Mouse (Mus musculus) activated CD4-positive, CD25-positive, alpha-beta regulatory T cell, adult 4 months (primary cell): ENCODE results near the gene Tnni1. TPM values are rescaled to one million over a fixed set of nuclear protein-coding genes. Genes with fewer than 3 reads are reported as not detected.

Source experiments
- ATAC-seq: one replicate; pipeline ENCODE4 v1.8.0; 2017
- polyA plus RNA-seq, 2 experiments: library from polyadenylated mRNA; unstranded; fragments of 100-300 nt; shearing (Covaris generic); gene quantifications; one replicate each; pipeline ENCODE4 v1.2.1; 2017

Tnni1 gene
- polyA plus RNA-seq, 2 experiments from 2014 or later = not detected

DNA sequence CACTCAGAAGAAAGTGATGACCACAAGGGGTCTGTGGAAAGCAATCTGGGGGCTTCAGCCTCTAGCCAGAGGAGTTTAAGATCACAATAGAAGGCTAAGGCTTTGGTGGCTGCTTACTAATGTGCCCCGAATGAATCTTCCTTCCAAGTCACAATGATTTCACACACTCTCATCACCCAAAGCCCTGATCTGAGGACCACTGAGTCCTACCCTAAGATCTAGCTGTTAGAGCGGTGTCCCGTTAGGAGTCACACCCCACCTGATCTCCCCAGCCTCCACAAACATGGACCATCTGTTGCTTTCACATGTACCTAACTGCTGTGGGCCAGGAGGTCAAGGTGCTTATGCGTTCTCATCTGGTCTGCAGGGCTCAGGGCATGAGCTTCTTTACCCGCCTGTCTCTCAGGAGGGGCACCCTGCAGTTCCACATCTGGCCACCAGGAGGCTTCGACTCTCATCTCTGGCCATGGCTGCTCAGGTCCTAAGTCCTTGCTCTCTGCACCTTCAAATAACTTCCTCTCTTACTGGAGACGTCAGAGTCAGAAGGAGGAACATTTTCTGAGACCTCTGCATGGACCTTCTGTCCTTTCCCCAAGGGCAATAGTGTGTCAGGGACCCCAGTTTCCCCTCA, 31.9 kb downstream of the Tnni1 start:
- ATAC-seq = peak; percentile 44

DNA sequence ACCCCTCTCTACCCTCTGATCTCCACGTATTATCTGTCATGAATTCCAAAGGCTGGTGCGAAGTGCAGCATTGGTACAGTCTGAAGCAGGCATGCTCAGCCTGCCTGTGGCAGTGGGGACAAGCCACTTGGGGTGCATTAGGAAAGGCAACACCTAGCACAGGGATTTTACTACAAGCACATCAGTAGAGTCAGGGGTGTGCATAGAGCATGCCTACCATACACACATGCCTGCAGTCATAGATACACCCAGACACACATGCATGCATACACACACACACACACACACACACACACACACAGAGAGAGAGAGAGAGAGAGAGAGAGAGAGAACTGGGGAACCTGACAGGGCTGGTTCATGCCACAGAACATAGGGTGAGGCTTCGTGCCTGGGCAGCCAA, 33.0 kb downstream of the Tnni1 start:
- no peak for ATAC-seq

DNA sequence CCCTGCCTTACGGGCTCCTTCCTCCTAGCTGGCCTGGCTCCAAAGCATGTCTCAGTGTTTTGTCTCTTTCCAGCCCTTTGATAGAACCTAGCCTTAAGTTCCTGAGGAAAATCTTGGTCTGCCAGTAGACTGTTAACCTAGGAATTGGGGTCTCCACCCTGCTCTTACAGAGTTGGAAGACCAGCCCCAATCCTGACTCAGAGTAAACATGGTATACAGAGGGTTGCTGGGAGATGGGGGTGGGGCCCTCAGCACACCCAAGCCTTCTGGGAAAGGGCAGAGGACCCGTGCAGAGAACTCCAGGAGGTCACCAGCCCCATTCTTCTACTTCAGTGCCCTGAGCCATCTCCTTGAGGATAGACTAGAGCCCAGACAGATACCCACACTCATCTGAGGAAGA, 33.4 kb downstream of the Tnni1 start:
- ATAC-seq = no peak

DNA sequence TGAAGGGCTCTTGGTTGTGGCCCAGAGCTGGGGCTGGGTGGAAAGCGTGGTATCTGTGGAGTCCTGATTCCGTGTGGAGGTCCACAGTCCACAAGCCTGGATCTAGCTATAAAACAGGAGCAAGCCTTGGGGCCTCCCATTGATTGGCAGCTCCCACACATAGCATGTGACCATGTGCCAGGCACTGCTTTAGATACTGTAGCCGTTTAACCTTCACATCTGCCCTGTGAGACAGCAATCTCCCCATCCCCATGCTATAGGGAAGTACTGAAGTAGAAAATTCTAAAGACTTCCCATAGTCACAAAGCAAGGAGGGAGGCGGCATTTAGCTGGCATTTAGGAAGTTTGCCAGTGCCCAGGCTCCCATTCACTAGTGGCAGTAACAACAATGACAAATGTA, 33.8 kb downstream of the Tnni1 start:
- ATAC-seq = no peak

DNA sequence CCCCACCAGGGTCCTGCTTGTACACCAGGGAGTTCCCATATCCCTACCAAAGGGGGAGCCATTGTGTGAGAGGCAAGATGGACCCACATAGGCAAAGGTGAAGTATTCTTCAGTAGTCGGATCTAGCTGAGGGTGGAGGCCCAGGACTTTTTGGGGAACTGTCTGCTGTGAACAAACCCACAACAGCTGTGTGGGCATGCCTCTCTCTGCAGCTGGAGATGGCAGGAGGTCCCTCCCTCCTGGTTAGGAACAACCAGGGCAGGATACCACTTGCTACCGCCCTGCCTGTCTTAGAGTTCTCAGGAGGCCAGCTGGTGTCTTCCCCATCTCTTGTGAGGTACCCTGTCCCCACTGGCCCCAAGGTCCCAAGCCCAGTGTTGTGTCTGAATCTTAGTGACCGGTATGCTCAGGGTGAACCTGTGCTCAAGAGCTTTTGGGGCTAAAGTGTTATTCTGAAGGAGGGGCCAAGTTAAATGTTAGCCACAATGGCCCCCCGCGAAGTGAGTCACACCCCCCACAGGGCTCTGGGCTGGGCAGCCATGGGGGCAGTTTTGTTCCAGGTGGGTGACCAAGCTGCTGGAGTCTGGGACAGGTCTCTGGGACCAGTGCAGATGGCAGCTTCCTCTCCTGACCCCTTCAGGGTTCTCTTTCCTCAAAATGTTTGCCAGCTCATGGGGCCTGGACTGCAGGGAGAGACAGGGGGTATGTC, 34.6 kb downstream of the Tnni1 start:
- no peak for ATAC-seq

DNA sequence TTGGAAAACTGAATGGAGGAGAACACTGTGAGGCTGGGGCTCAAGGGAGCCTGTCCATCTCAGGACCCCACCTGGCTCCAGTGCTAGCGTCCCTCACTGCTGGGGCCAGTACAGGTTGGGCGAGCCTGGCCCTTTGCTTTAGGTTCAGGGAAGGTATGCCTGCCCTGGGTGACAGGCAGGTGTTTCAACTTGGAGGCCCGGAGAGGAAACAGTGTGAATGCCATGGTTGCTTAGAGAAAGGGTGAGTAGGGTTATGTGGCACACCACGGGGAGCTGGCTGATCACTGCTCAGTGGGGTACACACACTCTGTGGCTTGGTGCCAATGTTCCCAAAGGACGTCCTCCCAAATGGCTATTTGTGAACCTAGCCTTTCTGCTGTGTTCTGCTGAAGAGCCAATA, 35.3 kb downstream of the Tnni1 start:
- no peak for ATAC-seq

DNA sequence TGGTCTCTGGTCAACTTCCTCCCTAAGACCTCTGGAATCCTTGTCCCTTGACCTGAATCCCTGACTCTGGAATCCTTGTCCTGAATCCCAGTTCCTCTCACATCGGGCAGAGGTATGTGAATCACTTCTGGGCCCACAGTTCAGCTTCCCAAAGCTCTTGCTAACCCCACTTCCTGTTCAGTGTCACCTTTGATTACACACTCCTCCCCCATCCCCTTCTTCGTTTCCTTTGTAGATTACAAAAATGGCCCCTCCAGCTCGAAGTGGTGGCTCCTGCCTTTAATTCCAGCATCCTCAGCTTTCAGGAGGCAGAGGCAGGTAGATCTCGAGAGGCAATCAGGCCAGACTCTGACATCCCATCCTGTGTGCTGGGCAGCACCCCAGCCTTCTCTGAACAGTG, 38.4 kb downstream of the Tnni1 start:
- peak; percentile 78 for ATAC-seq

DNA sequence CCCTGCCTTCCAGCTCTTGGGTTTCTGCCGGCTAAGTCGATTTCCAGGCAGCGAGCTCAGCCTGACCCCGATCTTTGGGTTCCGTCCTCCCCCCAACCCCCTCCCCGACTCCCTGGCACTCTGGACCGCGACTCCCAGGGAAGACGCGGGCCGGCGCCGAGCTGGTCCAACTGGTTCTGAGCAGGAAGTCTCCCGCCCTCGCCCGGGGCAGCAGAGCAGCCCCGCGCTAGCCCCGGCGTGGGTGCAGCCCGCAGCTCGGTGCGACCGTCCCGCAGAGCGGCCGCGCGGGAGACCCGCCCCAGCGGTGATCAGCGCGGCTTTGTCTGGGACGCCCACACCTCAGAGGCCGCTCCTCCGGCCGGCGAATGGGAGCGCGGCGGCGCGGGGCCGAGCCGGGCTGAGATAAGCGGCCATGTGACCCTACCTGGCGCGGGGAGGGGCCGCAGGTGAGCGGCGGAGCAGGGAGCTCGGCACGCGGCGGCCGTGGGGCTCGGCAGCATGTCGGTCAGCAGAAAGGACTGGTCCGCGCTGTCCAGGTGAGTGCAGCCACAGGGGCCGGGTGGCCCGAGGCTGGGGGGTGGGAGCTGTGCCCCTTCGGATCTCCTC, 39.4 kb downstream of the Tnni1 start, which contains the start of gene Lad1:
Gene Lad1 (plus strand): TSS at position 118 of the 606 bp plus-strand sequence.
- peak; percentile 31 for ATAC-seq

DNA sequence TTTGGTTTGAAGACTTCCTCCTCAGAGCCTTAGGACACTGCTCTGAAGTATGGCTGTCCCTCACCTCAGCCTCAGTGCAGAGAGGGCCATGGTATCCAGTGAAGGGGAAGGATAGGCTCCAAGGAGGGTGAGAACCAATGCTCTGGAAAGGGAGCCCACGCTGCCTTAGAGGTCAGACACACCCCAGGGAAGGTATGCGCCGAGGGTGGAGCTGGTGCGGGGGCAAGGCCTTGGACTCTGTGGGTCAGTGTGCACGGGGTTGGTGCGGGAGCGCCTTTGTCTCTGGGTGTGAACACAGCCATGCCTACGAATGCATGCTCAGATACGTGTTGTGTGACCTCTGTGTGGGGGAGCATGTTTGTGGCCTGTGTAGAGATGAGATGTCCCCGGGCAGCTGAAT, 40.8 kb downstream of the Tnni1 start:
- ATAC-seq = no peak

DNA sequence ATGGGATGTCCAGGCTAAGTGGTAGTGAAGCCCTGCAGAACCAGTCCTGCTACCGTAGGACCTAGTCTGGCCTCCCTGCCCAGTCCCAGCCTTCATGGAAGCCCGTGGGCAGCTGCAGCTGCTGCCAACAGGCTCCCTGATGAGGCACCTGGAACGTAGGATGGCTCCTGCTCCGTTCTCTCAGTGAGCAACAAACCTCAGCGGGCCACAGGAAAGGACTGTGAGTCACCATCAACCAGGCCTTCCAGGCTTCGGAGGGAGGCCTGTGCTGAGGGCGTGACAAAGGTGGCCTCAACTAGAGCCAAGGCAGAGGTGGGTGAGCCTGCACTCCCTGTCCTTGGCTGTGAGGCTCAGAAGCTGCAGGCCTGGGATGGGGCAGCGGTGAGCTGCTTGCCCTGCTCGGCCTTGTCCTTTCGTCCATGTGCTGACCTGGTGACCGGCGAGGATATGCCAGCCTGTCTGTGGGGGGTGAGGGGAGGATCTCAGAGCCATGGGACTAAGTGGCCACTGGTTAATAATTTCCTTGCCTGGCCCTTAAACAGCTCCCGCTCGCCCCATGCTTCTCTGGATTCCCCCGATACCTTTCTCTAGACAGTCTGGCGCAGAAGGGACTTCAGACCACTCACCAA, 41.6 kb downstream of the Tnni1 start:
- ATAC-seq = no peak

DNA sequence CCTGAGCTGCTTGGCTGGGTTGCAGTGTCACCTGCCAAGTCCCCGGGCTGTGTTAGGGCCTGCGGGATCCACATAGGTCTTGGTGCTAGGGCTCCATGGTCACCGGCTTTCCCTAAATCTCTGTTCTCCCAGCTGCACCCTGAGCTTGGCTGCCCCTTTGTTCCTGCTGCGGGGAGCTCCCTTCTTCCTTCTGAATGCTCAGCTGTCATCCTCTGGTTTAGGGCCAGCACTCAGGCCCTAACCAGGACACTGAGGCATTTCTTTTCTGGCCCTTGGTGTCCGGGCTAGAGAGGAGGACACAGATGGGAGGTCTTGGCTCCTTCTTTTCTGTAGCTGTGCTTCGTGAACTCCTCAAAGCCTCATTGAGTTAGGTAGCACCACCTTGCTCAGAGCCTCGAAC, 42.5 kb downstream of the Tnni1 start:
- ATAC-seq = no peak

DNA sequence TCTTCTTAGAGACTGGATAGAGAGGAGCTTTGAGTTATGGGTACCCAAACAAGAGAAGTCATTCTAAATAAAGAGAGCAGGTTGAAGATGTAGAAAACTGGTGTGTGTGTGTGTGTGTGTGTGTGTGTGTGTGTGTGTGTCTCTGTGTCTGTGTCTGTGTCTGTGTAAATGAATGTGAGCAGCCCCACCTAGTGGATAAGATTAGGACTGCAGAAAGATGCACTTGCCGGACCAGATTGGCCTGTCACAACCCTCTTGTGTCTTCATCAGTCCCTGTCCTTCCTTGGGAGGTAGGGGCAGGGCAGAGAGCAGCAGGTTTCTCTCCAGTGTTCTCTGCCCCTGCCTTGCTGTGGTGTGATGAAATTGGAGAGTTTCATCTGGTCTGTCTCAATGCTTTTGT, 49.7 kb downstream of the Tnni1 start:
- ATAC-seq = peak; percentile 54

DNA sequence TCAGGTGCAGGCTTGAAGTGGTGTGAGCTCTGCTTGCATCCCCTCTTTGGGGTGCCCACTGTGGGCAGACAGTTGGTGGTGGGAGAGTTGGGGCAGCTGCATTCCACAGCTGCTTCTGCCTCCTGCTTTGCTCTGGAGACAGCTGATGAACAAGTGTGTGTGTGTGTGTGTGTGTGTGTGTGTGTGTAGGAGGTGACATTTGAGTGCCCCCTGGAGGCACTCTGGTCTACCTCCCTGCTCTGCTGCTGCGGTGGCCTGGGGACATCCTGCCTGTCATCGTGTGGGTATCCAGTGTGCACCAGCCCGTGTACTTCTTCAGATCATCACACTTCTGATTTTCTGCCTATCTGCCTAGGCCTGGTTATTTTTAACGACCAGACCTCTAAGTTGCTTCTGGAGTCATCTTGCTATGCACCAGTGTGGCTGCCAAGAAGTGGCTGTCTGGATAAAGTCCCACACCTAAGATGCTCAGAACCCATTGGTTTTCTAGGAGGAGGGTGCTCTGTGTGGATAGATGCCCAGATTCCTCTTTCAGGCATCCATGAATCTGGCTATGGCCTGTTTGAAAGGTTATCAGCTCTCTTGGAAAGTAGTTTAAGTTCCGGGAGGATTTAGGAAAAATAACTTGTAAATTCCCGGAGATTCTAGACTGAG, 55.1 kb downstream of the Tnni1 start:
- no peak for ATAC-seq

DNA sequence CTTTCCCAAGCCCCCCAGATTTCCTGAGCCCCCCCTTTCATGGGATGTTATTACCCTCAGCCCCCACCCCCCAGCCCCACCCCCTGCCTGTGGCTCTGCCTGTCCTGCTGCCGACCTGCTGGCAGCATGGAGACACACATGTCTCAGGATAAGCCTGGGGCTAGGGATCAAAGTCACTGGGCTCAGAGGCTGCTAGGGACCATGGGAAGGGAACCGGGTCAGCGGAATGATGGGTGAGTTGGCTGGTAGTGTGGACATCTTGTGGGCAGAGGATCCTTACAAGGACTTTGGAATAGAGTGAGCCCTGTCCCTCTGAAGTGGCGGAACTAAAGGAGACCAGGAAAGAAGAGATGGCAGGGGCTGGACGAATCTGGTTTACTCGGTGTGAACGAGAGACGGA, 55.7 kb downstream of the Tnni1 start:
- ATAC-seq = no peak

DNA sequence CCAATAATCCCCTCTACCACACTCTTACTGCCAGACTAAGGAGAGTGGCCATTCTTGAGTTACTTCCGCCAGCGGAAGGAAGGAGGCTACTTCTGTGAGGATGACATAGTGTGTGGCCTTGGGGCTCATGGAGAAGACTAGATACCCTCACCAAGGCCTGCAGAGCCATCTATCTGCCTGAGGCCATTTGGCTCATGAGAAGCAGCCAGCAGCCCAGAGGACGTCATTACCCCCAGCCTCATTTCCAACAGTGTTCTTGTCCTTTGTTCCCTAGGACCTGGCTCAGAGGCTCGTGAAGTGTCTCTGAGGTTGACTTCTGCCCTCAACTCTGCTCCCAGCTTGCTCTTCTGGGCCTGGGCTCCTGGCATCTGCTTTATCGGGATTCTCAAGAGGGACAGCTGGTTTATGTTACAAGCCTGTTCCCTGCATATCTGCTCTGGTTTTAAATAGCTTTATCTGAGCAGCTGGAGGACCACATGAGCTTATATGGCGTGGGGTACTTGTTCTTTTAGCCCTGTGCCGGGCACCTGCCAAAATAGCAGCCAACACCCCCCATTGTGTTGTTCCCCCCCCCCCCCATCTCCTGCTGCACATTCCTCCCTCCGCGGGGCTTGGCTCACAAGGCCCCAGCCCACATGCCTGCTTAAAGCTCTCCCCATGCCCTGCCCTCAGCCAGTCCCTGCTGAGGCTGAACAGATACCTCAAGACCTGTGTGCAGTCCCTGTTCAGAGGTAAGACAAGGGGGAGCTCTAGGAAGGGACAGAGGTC, 56.7 kb downstream of the Tnni1 start, which contains the start of gene Tnnt2:
Gene Tnnt2 (plus strand): TSS at position 639 of the 768 bp plus-strand sequence.
- no peak for ATAC-seq

DNA sequence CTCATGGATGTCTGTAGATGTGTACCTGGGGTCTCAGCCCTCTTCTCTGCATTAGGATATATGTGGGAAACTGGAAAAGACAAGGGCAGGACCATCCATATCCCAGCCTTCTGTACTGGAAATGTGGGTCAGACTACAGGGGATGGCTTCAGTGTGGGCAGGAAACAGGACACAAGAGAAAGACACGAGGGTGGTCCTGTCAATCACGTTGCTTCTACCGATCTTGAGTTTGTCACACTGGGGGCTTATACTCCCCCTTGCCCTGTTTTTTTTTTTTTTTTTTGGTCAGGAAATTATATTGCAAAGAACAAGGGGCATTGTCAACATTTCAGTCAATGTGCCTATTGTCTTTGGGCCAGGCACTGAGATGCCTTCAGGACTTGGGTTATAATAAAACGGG, 59.4 kb downstream of the Tnni1 start:
- ATAC-seq = no peak

DNA sequence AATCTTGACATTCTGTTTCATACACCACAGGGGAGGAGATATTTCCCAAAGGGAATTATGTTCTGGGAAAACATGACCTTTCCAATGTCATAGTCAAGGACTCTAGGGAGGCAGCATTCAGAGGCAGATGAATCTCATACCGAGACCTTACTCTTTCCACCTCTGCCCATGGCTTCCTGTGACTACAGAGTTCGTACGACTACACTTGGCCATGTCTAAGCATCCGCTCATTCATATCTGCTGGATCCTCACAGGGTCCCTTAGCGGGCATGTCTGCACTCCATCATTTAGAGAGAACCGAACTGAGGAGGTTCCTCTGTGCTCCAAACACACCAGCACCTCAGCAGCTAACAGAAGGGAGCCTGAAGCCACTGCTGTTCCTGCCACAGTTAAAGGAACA, 59.8 kb downstream of the Tnni1 start:
- ATAC-seq = no peak

DNA sequence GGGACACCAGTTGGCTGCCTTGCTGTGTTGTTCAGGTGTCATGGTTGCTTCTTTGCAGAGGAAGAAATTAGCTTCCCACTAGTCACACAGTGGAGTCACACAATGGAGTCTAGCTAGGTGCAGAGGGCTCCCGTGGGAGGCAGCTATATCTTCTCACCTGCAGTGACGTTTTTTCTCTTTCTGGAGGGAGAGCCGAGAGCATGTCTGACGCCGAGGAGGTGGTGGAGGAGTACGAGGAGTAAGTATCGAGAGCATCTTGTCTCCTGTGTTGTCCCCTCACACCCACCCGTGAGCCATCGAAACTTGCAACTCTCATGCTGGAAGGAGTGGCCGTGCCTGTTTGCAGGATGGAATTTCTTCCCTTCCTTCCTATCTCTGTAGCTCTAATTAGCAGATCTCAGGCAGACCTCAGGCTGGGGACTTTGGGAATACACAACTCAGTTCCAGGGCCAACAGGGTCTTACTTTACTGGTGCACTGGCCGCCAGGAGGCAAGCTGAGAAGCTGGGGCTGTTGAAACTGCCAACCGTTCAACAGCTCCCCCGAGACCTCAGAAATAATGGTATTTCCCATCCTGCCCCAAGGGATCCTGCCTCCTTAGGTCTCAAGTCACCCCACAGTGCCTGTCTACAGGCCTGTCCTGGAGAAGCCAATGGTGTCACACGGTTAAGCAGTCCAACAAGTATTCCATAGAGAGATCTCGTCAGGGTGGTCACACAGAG, 61.6 kb downstream of the Tnni1 start:
- no peak for ATAC-seq

DNA sequence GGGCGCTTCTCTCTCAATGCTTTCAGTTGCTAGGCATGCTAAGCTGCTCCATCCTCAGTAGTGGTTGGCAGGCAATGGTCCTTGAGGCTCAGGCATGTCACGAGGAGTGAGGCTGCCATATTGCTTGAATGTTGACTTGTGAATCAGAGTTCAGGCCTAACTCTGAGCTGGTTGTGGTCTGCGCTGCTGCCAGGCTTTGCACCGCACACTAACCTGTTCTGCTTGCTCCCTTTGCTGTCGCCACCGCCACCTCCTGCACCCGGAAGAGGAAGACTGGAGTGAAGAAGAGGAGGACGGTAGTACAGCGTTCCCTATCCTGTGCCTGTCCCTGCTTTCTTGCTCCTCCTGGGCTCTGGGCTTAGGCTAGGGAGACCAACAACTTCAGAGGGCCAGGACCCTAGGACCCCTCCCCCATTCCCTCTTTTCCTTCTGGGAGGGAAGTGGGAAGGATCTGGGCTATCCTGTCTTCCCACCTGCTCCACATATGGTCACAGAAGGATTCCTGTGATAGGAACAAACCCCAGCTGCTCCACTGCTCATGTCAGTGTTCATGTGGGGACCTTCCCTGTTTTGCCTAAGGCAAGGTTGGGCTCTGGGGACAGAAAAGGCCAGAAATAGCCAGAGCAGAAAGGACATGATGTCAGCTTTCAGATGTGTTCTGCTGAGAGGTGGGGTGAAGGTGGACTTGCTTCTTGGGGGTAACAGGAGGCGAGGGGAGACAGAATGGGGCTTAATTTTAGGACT, 64.5 kb downstream of the Tnni1 start:
- no peak for ATAC-seq

DNA sequence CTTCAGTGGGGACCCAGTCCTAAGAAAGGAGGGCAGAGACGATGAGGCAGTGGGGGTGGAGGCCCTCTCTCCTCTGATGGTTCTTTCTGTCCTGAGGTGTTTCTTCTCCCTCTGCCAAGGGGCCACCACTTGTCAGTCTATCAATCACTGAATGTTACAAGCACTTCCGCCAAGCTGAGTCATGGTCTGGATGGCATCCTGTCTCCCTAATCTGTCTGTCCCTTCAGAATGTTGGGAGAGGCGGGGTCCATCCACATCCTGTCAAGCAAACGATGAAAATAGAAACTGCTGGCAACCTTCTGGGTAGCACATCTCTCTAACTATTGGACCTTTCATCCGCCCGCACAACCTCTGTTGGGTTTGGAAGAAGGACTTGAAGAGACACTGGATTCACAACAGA, 65.2 kb downstream of the Tnni1 start:
- ATAC-seq = no peak

DNA sequence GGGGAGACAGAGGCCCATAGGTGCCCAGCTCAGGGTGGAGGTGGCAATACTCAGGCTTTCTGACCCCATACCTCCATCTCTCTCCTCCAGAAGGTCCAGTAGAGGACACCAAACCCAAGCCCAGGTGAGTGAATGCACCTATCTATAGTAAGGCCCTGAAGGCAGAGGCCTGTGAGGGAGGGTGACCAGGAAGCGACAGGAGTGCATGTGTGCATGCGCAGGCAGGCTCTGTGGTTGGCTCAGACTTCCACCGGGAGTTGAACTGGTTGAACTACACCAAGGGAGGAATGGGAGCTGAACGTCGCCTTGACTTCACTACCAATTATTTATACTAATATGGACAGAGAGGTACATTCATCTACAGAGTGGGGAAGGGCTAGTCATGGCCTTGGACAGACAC, 67.4 kb downstream of the Tnni1 start:
- no peak for ATAC-seq
